Mouse (Mus musculus) ES-Bruce4 (cell line): Measurements from ENCODE around the gene Cnbp. TPM values are rescaled to one million over a fixed set of nuclear protein-coding genes. Genes with fewer than 3 reads are reported as not detected.

Source experiments
- H3K27ac ChIP-seq: 2 replicates; pipeline ENCODE4 v1.5.1; 2012; ENCODE audit warnings: low read length, inconsistent platforms; ENCODE audit not compliant: insufficient read depth
- H3K27me3 ChIP-seq: 2 replicates; pipeline ENCODE4 v1.6.1; 2012; ENCODE audit warnings: mild to moderate bottlenecking, low read length, inconsistent platforms; ENCODE audit not compliant: control insufficient read depth, poor library complexity, insufficient read depth, severe bottlenecking
- H3K36me3 ChIP-seq: 2 replicates; pipeline ENCODE4 v1.6.1; 2012; ENCODE audit warnings: inconsistent platforms, mild to moderate bottlenecking, low read length, moderate library complexity; ENCODE audit not compliant: control insufficient read depth, poor library complexity, insufficient read depth, severe bottlenecking
- H3K4me1 ChIP-seq: one replicate; pipeline ENCODE4 v1.8.1; 2011; ENCODE audit warnings: low read length; ENCODE audit not compliant: control insufficient read depth, insufficient read depth
- H3K4me3 ChIP-seq: 2 replicates; pipeline ENCODE4 v1.5.1; 2011; ENCODE audit warnings: low read depth, mild to moderate bottlenecking, low read length
- H3K9ac ChIP-seq: 2 replicates; pipeline ENCODE4 v1.6.1; 2012; ENCODE audit warnings: low read depth, mild to moderate bottlenecking, inconsistent platforms; ENCODE audit not compliant: poor library complexity, severe bottlenecking
- H3K9me3 ChIP-seq: replicated peaks from 2 replicates; pipeline ENCODE4 v1.6.1; 2012; ENCODE audit warnings: mild to moderate bottlenecking, low read length, inconsistent platforms; ENCODE audit not compliant: control insufficient read depth, poor library complexity, insufficient read depth, severe bottlenecking
- CTCF ChIP-seq: IDR thresholded peaks from one replicate; pipeline ENCODE4 v1.8.1; 2011; ENCODE audit warnings: low read depth, low read length
- EP300 ChIP-seq: IDR thresholded peaks from 2 replicates; pipeline ENCODE4 v1.6.1; 2011; ENCODE audit warnings: low read depth, low read length; ENCODE audit not compliant: insufficient read depth
- POLR2A ChIP-seq: IDR thresholded peaks from one replicate; pipeline ENCODE4 v1.8.1; 2011; ENCODE audit warnings: low read length; ENCODE audit not compliant: insufficient read depth
- polyA plus RNA-seq: library from polyadenylated mRNA; stranded (reverse); fragments of >200 nt; gene quantifications from 2 replicates; pipeline ENCODE4 v1.2.4, GENCODE M21; 2011; ENCODE audit warnings: low read depth; ENCODE audit not compliant: missing spikeins, insufficient read depth, insufficient read length

The Cnbp gene
- polyA plus RNA-seq, 1 experiment, result 481 TPM

GRCm38 (mm10) chr6:87873104-87873503 is 22.2 kb upstream of the Cnbp start:
- Histone ChIP-seq H3K9me3 (no peaks in the 10 kb centered on the region), H3K27me3 (no peaks in the 10 kb centered on the region), H3K4me3 (no peak overlapping the region), H3K9ac (no peak overlapping the region), H3K36me3 (no peaks in the 10 kb centered on the region), H3K4me1 (no peaks in the 10 kb centered on the region), H3K27ac (no peak overlapping the region)
- TF ChIP-seq POLR2A (no peak), EP300 (no peak), CTCF (no peak)

GRCm38 (mm10) chr6:87871240-87871639 is 20.3 kb upstream of the Cnbp start:
- no peaks in the 10 kb centered on the region for H3K27me3 ChIP-seq
- H3K36me3 ChIP-seq, result no peaks in the 10 kb centered on the region
- H3K9ac ChIP-seq, result no peak overlapping the region
- no peaks in the 10 kb centered on the region for H3K9me3 ChIP-seq
- H3K27ac ChIP-seq, result no peak overlapping the region
- peaks cover 1% of the 10 kb centered on the region for H3K4me1 ChIP-seq
- no peak overlapping the region for H3K4me3 ChIP-seq
- no peak for TF ChIP-seq POLR2A

- no peak overlapping the region for H3K9ac ChIP-seq
- no peak overlapping the region for H3K27ac ChIP-seq
- TF ChIP-seq CTCF (no peak), POLR2A (no peak), EP300 (no peak)
- no peaks in the 10 kb centered on the region for H3K27me3 ChIP-seq
- no peak overlapping the region for H3K4me3 ChIP-seq
- H3K36me3 ChIP-seq, result no peaks in the 10 kb centered on the region
- peaks cover 1% of the 10 kb centered on the region for H3K4me1 ChIP-seq
- H3K9me3 ChIP-seq, result no peaks in the 10 kb centered on the region
Measured at GRCm38 (mm10) chr6:87870440-87870839, 19.5 kb upstream of the Cnbp start.

- TF ChIP-seq EP300 (no peak), POLR2A (no peak), CTCF (no peak)
- no peak overlapping the region for H3K4me3 ChIP-seq
- no peak overlapping the region for H3K27ac ChIP-seq
- H3K9me3 ChIP-seq, result no peaks in the 10 kb centered on the region
- no peaks in the 10 kb centered on the region for H3K27me3 ChIP-seq
- no peak overlapping the region for H3K9ac ChIP-seq
- H3K4me1 ChIP-seq, result peaks cover 1% of the 10 kb centered on the region
- no peaks in the 10 kb centered on the region for H3K36me3 ChIP-seq
Measured at GRCm38 (mm10) chr6:87868871-87869506, 18.1 kb upstream of the Cnbp start.

GRCm38 (mm10) chr6:87867256-87867655 is 16.4 kb upstream of the Cnbp start:
- no peaks in the 10 kb centered on the region for H3K9me3 ChIP-seq
- H3K36me3 ChIP-seq, result no peaks in the 10 kb centered on the region
- H3K9ac ChIP-seq, result no peak overlapping the region
- H3K27ac ChIP-seq, result no peak overlapping the region
- H3K27me3 ChIP-seq, result no peaks in the 10 kb centered on the region
- no peak overlapping the region for H3K4me3 ChIP-seq
- TF ChIP-seq CTCF (no peak), POLR2A (no peak), EP300 (no peak)
- H3K4me1 ChIP-seq, result peaks cover 1% of the 10 kb centered on the region

GRCm38 (mm10) chr6:87866211-87866610 is 15.3 kb upstream of the Cnbp start:
- H3K27ac ChIP-seq, result no peak overlapping the region

More at GRCm38 (mm10) chr6:87866211-87866610, 15.3 kb upstream of the Cnbp start:
- no peaks in the 10 kb centered on the region for H3K27me3 ChIP-seq
- H3K9ac ChIP-seq, result no peak overlapping the region
- H3K4me3 ChIP-seq, result no peak overlapping the region
- no peaks in the 10 kb centered on the region for H3K9me3 ChIP-seq
- no peaks in the 10 kb centered on the region for H3K36me3 ChIP-seq
- peaks cover 1% of the 10 kb centered on the region for H3K4me1 ChIP-seq
- no peak for TF ChIP-seq EP300
- no peak for TF ChIP-seq POLR2A
- TF ChIP-seq CTCF, result no peak
